Mouse (Mus musculus) heart, embryonic 16.5 days (tissue): ENCODE results near the gene Hjurp. TPM values are rescaled to one million over a fixed set of nuclear protein-coding genes. Genes with fewer than 3 reads are reported as not detected.

Source experiments
- ATAC-seq: fragments of 200-750 bp; cut with Nextera tagmentation; replicated peaks from 2 replicates; pipeline ENCODE4 v1.8.0; 2017; ENCODE audit warnings: moderate number of reproducible peaks; ENCODE audit not compliant: insufficient read depth, low FRiP score; ENCODE audit errors: extremely low read depth
- H3K27ac ChIP-seq: fragments of 300-500 bp; sonication (generic); 2 replicates; pipeline ENCODE4 v1.5.1; 2014; ENCODE audit warnings: mild to moderate bottlenecking, low read length, control low read depth, moderate library complexity
- H3K27me3 ChIP-seq: fragments of 300-500 bp; sonication (generic); 2 replicates; pipeline ENCODE4 v1.6.1; 2014; ENCODE audit warnings: low read length, mixed read lengths; ENCODE audit not compliant: control insufficient read depth, insufficient read depth
- H3K36me3 ChIP-seq: fragments of 300-500 bp; sonication (generic); 2 replicates; pipeline ENCODE4 v1.6.1; 2014; ENCODE audit not compliant: control insufficient read depth, insufficient read depth
- H3K4me1 ChIP-seq: fragments of 300-500 bp; sonication (generic); 2 replicates; pipeline ENCODE4 v1.6.1; 2014; ENCODE audit warnings: low read length, mixed read lengths; ENCODE audit not compliant: control insufficient read depth, insufficient read depth
- H3K4me2 ChIP-seq: fragments of 300-500 bp; sonication (generic); 2 replicates; pipeline ENCODE4 v1.6.1; 2014; ENCODE audit warnings: low read depth, mild to moderate bottlenecking, control low read depth, low read length
- H3K4me3 ChIP-seq: fragments of 300-500 bp; sonication (generic); 2 replicates; pipeline ENCODE4 v1.5.1; 2014; ENCODE audit warnings: mild to moderate bottlenecking, control low read depth, low read length
- H3K9ac ChIP-seq: fragments of 300-500 bp; sonication (generic); 2 replicates; pipeline ENCODE4 v1.6.1; 2014; ENCODE audit warnings: low read length, control low read depth
- H3K9me3 ChIP-seq: fragments of 300-500 bp; sonication (generic); replicated peaks from 2 replicates; pipeline ENCODE4 v1.6.1; 2016; ENCODE audit warnings: low read length; ENCODE audit not compliant: control insufficient read depth
- WGBS: fragments of 180-500 bp; shearing (Covaris S2); extraction: QIAGEN DNeasy Blood & Tissue Kit; methylation state at CpG from one replicate; pipeline ENCODE4 v1.1.7; 2014; 5-methylcytosine and 5-hydroxymethylcytosine counted together
- polyA plus RNA-seq: library from polyadenylated mRNA; unstranded; fragments of >200 nt; fragmentation: Nextera tagmentation; extraction: Ambion mirVana; gene quantifications from 2 replicates; pipeline ENCODE4 v1.2.1, GENCODE M21; 2015

Gene Hjurp
- polyA plus RNA-seq, 1 experiment from 2014 or later: 108 TPM

DNA sequence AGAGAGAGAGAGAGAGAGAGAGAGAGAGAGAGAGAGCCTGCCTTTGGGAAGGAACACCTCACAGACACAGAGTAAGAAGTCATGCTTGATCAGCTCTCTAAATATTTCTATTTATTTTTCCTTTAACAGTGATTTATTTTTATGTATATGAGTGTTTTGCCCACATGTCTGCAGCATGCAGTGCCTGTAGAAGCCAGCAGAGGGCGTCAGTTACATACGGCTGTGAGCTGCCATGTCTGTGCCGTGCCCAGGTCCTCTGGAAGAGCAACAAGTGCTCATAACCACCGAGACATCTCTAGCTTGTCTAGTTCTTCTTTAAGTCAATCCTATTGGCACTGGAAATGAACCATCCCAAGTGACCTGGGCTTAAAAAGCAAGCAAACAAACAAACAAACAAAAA, 12.5 kb upstream of the Hjurp start:
- no peak for ATAC-seq
- Histone ChIP-seq H3K27ac (no peak overlapping the region), H3K4me1 (no peaks in the 10 kb centered on the region), H3K27me3 (no peaks in the 10 kb centered on the region), H3K4me3 (no peak overlapping the region), H3K9ac (no peak overlapping the region), H3K4me2 (no peak overlapping the region), H3K9me3 (peaks cover 49% of the 10 kb centered on the region), H3K36me3 (no peaks in the 10 kb centered on the region)
- WGBS: 37% methylated on average over 4 of the region's 4 CpGs

- Histone ChIP-seq H3K36me3 (no peaks in the 10 kb centered on the region), H3K27me3 (no peaks in the 10 kb centered on the region), H3K27ac (no peak overlapping the region), H3K9ac (no peak overlapping the region), H3K9me3 (peaks cover 50% of the 10 kb centered on the region), H3K4me1 (no peaks in the 10 kb centered on the region), H3K4me3 (no peak overlapping the region), H3K4me2 (no peak overlapping the region)
- ATAC-seq: no peak
- WGBS: 41% methylated on average over 2 of the region's 2 CpGs
Measured at GRCm38 (mm10) chr1:88289152-88289551, 11.7 kb upstream of the Hjurp start.

- H3K4me2 ChIP-seq: no peak overlapping the region
- H3K27me3 ChIP-seq: no peaks in the 10 kb centered on the region
- no peaks in the 10 kb centered on the region for H3K4me1 ChIP-seq
- no peaks in the 10 kb centered on the region for H3K36me3 ChIP-seq
- H3K9ac ChIP-seq: no peak overlapping the region
- peaks cover 54% of the 10 kb centered on the region for H3K9me3 ChIP-seq
- ATAC-seq: no peak
- H3K4me3 ChIP-seq: no peak overlapping the region
- 62% methylated on average over 3 of the region's 3 CpGs for WGBS
- H3K27ac ChIP-seq: no peak overlapping the region
Measured at GRCm38 (mm10) chr1:88288789-88289127, 11.3 kb upstream of the Hjurp start.

GRCm38 (mm10) chr1:88288056-88288788, 10.8 kb upstream of the Hjurp start:
- H3K27ac ChIP-seq: no peak overlapping the region
- H3K4me3 ChIP-seq: no peak overlapping the region
- WGBS: 29% methylated on average over 3 of the region's 3 CpGs
- ATAC-seq: no peak
- peaks cover 58% of the 10 kb centered on the region for H3K9me3 ChIP-seq
- no peaks in the 10 kb centered on the region for H3K27me3 ChIP-seq
- no peaks in the 10 kb centered on the region for H3K4me1 ChIP-seq
- H3K36me3 ChIP-seq: no peaks in the 10 kb centered on the region
- H3K9ac ChIP-seq: no peak overlapping the region
- H3K4me2 ChIP-seq: no peak overlapping the region

DNA sequence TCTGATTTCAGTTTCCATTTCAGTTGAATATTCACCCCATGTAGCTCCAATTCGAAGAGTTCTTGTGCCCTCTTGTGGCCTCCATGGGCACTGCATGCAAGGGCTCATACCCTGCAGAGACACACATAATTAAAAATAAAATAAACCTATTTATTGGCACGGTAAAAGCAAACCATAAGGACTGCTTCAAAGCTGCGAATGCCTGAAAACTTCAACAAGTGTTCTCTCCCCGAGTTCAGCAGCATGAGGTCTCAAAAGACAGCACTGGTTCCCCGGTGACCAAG, 10.2 kb upstream of the Hjurp start:
- Histone ChIP-seq H3K9me3 (peaks cover 62% of the 10 kb centered on the region), H3K36me3 (no peaks in the 10 kb centered on the region), H3K4me3 (no peak overlapping the region), H3K27me3 (no peaks in the 10 kb centered on the region), H3K4me2 (no peak overlapping the region), H3K4me1 (no peaks in the 10 kb centered on the region), H3K9ac (no peak overlapping the region), H3K27ac (no peak overlapping the region)
- WGBS: 31% methylated on average over 5 of the region's 5 CpGs
- ATAC-seq: no peak

- no peak overlapping the region for H3K4me2 ChIP-seq
- no peaks in the 10 kb centered on the region for H3K27me3 ChIP-seq
- WGBS: 66% methylated on average over 13 of the region's 13 CpGs
- H3K4me3 ChIP-seq: no peak overlapping the region
- H3K9ac ChIP-seq: no peak overlapping the region
- peaks cover 60% of the 10 kb centered on the region for H3K9me3 ChIP-seq
- H3K4me1 ChIP-seq: no peaks in the 10 kb centered on the region
- no peak for ATAC-seq
- no peak overlapping the region for H3K27ac ChIP-seq
- H3K36me3 ChIP-seq: no peaks in the 10 kb centered on the region
Measured at GRCm38 (mm10) chr1:88286887-88287696, 9.7 kb upstream of the Hjurp start.

DNA sequence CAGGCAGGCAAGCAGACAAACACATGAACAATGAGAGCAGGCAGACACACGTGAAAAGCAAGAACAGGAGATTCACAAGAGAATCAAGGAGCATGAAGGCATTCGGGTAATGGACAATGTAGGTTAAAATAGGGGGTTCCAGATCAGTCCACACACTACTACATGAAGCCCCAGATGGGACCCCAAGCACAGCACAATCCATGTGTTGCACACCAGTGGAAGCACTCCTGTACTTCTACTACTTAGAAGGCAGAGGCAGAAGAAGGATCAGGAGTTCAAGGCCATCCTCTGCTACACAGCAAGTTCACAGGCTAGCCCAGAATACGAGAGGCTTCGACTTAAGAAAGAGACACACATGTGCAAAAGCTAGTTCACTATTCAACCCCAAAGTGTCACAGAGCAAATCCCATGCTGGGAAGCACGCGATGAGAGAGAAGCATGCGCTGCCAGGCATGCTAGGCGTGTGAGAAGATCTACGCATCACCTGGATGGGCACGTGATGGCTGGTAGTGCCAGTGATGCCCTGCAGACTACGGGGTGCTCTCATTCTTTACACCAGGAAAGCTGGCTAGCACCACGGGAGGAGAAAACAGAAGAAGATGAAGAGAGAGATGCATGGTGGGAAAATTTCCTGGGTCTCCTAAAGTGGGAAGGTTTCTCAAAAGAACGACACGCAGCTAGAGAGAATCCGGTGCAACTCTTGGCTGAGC, 8.9 kb upstream of the Hjurp start:
- Histone ChIP-seq H3K36me3 (no peaks in the 10 kb centered on the region), H3K27me3 (no peaks in the 10 kb centered on the region), H3K9me3 (peaks cover 55% of the 10 kb centered on the region), H3K4me1 (no peaks in the 10 kb centered on the region), H3K4me3 (no peak overlapping the region), H3K9ac (no peak overlapping the region), H3K27ac (no peak overlapping the region), H3K4me2 (no peak overlapping the region)
- WGBS: 74% methylated on average over 15 of the region's 15 CpGs
- ATAC-seq: no peak

DNA sequence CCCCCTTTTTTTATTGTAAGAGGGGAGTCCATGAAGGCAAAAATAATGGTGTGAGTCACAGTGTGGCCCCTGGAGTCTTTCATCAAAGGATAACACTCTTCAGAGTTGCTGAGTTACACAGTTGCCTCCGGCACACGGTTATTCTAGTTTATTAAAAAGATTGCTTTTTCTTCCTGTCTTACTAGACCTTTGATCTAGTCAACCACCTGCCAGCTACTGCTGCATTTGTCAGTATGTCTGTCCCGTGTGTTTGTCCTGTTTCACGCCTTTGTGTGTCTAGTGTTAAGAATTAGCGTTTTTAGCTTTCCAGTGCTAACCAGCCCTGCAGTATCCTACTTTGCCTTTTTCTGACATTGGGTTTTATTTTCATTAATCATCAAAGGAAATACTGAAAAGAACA, 8.2 kb upstream of the Hjurp start:
- Histone ChIP-seq H3K4me3 (no peak overlapping the region), H3K4me2 (no peak overlapping the region), H3K36me3 (no peaks in the 10 kb centered on the region), H3K27ac (no peak overlapping the region), H3K4me1 (no peaks in the 10 kb centered on the region), H3K9ac (no peak overlapping the region), H3K9me3 (peaks cover 53% of the 10 kb centered on the region), H3K27me3 (no peaks in the 10 kb centered on the region)
- 61% methylated on average over 5 of the region's 5 CpGs for WGBS
- ATAC-seq: no peak

GRCm38 (mm10) chr1:88284946-88285320, 7.5 kb upstream of the Hjurp start:
- Histone ChIP-seq H3K4me3 (no peak overlapping the region), H3K4me2 (no peak overlapping the region), H3K4me1 (no peaks in the 10 kb centered on the region), H3K9me3 (peaks cover 47% of the 10 kb centered on the region), H3K27me3 (no peaks in the 10 kb centered on the region), H3K9ac (no peak overlapping the region), H3K27ac (no peak overlapping the region), H3K36me3 (no peaks in the 10 kb centered on the region)
- no peak for ATAC-seq
- WGBS: 56% methylated on average over 7 of the region's 7 CpGs
